Mouse (Mus musculus): ENCODE results near the gene Pgam1. TPM values are rescaled to one million over a fixed set of nuclear protein-coding genes. Genes with fewer than 3 reads are reported as not detected.
"Not testable (repeated sequence)": the region's sequence is repeated elsewhere in the genome, so short reads cannot be mapped to it uniquely, and the experiment has no call there.

Gene Pgam1
- total RNA-seq, 4 experiments from 2014 or later = 554 to 587 (median 579) TPM

- DNase-seq (ENCODE audit: low spot score in 2 of 2) = no peak
Observed at GRCm38 (mm10) chr19:41910396-41910795, 1.3 kb upstream of the Pgam1 start.

GRCm38 (mm10) chr19:41912121-41913080 lies 678 bp downstream of the Pgam1 start:
- DNase-seq (ENCODE audit: low spot score in 2 of 2) = peak in 1 of 2 experiments; percentile 17

- DNase-seq (ENCODE audit: low spot score in 2 of 2) = no peak
Observed at GRCm38 (mm10) chr19:41913774-41914591, 2.3 kb downstream of the Pgam1 start.

GRCm38 (mm10) chr19:41914592-41914882 lies 2.8 kb downstream of the Pgam1 start:
- DNase-seq (ENCODE audit: low spot score in 2 of 2) = not testable (repeated sequence)

- no peak for DNase-seq (ENCODE audit: low spot score in 2 of 2)
Observed at GRCm38 (mm10) chr19:41915294-41915693, 3.6 kb downstream of the Pgam1 start.

- no peak for DNase-seq (ENCODE audit: low spot score in 2 of 2)
Observed at GRCm38 (mm10) chr19:41916853-41917252, 5.1 kb downstream of the Pgam1 start.

GRCm38 (mm10) chr19:41919471-41919870 lies 7.7 kb downstream of the Pgam1 start:
- DNase-seq (ENCODE audit: low spot score in 2 of 2) = no peak

- no peak for DNase-seq (ENCODE audit: low spot score in 2 of 2)
Observed at GRCm38 (mm10) chr19:41920412-41921067, 8.8 kb downstream of the Pgam1 start.

GRCm38 (mm10) chr19:41932686-41933085 lies 21.0 kb downstream of the Pgam1 start:
- no peak for DNase-seq (ENCODE audit: low spot score in 2 of 2)

GRCm38 (mm10) chr19:41933179-41934086 lies 21.7 kb downstream of the Pgam1 start, which contains the start of the genes Exosc1 and Zdhhc16:
Exosc1 (minus strand) TSS chr19:41933423.
Zdhhc16 (plus strand) TSS chr19:41933480.
- DNase-seq (ENCODE audit: low spot score in 2 of 2) = peak; percentile 99

- no peak for DNase-seq (ENCODE audit: low spot score in 2 of 2)
Observed at GRCm38 (mm10) chr19:41934124-41934523, 22.4 kb downstream of the Pgam1 start.

- no peak for DNase-seq (ENCODE audit: low spot score in 2 of 2)
Observed at GRCm38 (mm10) chr19:41935921-41936320, 24.2 kb downstream of the Pgam1 start.

- DNase-seq (ENCODE audit: low spot score in 2 of 2) = no peak
Observed at GRCm38 (mm10) chr19:41938539-41938938, 26.8 kb downstream of the Pgam1 start.

- no peak for DNase-seq (ENCODE audit: low spot score in 2 of 2)
Observed at GRCm38 (mm10) chr19:41943841-41944240, 32.1 kb downstream of the Pgam1 start.

- no peak for DNase-seq (ENCODE audit: low spot score in 2 of 2)
Observed at GRCm38 (mm10) chr19:41952287-41952686, 40.6 kb downstream of the Pgam1 start.

- DNase-seq (ENCODE audit: low spot score in 2 of 2) = no peak
Observed at GRCm38 (mm10) chr19:41953574-41953973, 41.9 kb downstream of the Pgam1 start.

Data from left cerebral cortex, adult 8-10 months (tissue).